Mouse (Mus musculus) embryo, embryonic 10.5 days (tissue): ENCODE measurements around the gene Traf3.

Experiments
- DNase-seq: peaks from one replicate; pipeline ENCODE4 v3.0.0-alpha.2; 2015; ENCODE audit warnings: low spot score

Traf3 gene

GRCm38 (mm10) chr12:111153946-111154345 lies 12.2 kb upstream of the Traf3 start:
- no peak for DNase-seq

- DNase-seq, result no peak
These were observed 11.5 kb upstream of the Traf3 start for GRCm38 (mm10) chr12:111154641-111155040.

GRCm38 (mm10) chr12:111155756-111156155 lies 10.4 kb upstream of the Traf3 start:
- no peak for DNase-seq

GRCm38 (mm10) chr12:111159659-111160428 lies 6.3 kb upstream of the Traf3 start:
- no peak for DNase-seq

- no peak for DNase-seq
These were observed 5.3 kb upstream of the Traf3 start for GRCm38 (mm10) chr12:111160871-111161270.

- no peak for DNase-seq
These were observed 4.2 kb upstream of the Traf3 start for GRCm38 (mm10) chr12:111161943-111162311.

GRCm38 (mm10) chr12:111162312-111163061 lies 3.7 kb upstream of the Traf3 start:
- peak; percentile 83 for DNase-seq

- DNase-seq, result peak; percentile 96
These were observed 1.8 kb upstream of the Traf3 start for GRCm38 (mm10) chr12:111164310-111164751.

GRCm38 (mm10) chr12:111165146-111165812 lies 891 bp upstream of the Traf3 start:
- DNase-seq, result peak; percentile 70

GRCm38 (mm10) chr12:111166681-111167289 lies 615 bp downstream of the Traf3 start:
- peak; percentile 53 for DNase-seq

- DNase-seq, result no peak
These were observed 2.7 kb downstream of the Traf3 start for GRCm38 (mm10) chr12:111168891-111169290.

GRCm38 (mm10) chr12:111178772-111179171 lies 12.6 kb downstream of the Traf3 start:
- DNase-seq, result no peak

- no peak for DNase-seq
These were observed 15.7 kb downstream of the Traf3 start for GRCm38 (mm10) chr12:111181848-111182247.

- DNase-seq, result no peak
These were observed 16.2 kb downstream of the Traf3 start for GRCm38 (mm10) chr12:111182378-111182777.

GRCm38 (mm10) chr12:111184476-111184875 lies 18.3 kb downstream of the Traf3 start, which contains the start of gene 4930595D18Rik:
Gene 4930595D18Rik, minus strand, starts transcription at chr12:111184491.
- DNase-seq, result no peak

GRCm38 (mm10) chr12:111186986-111187385 lies 20.8 kb downstream of the Traf3 start:
- no peak for DNase-seq

GRCm38 (mm10) chr12:111188295-111188694 lies 22.1 kb downstream of the Traf3 start:
- DNase-seq, result no peak

GRCm38 (mm10) chr12:111190355-111190754 lies 24.2 kb downstream of the Traf3 start:
- no peak for DNase-seq

GRCm38 (mm10) chr12:111190891-111191290 lies 24.7 kb downstream of the Traf3 start:
- DNase-seq, result no peak

- no peak for DNase-seq
These were observed 26.6 kb downstream of the Traf3 start for GRCm38 (mm10) chr12:111192777-111193176.

GRCm38 (mm10) chr12:111193331-111193730 lies 27.2 kb downstream of the Traf3 start:
- DNase-seq, result no peak

- DNase-seq, result no peak
These were observed 30.4 kb downstream of the Traf3 start for GRCm38 (mm10) chr12:111196548-111196947.
